Mouse (Mus musculus) MEL (cell line): ENCODE measurements around the gene Actc1. TPM values are rescaled to one million over a fixed set of nuclear protein-coding genes. Genes with fewer than 3 reads are reported as not detected.

ENCODE experiments used
- DNase-seq: peaks from one replicate; pipeline ENCODE4 v3.0.0; 2011; ENCODE audit warnings: low read depth, low spot score
- H3K27ac ChIP-seq: 2 replicates; pipeline ENCODE4 v1.5.1; 2012; ENCODE audit warnings: low read depth, mild to moderate bottlenecking, control low read depth, low read length, moderate library complexity; ENCODE audit not compliant: control insufficient read depth
- H3K27me3 ChIP-seq, 2 experiments: fragments of 150-350 bp in 1 of 2; sonication (generic) in 1 of 2; 2 replicates each; pipeline ENCODE4 v1.6.1; 2012; ENCODE audit warnings: low read length in 2 of 2, mild to moderate bottlenecking in 2 of 2, improper control_type of control experiment in 1 of 2, moderate library complexity in 1 of 2; ENCODE audit not compliant: insufficient read depth in 2 of 2, control insufficient read depth in 1 of 2
- H3K36me3 ChIP-seq, 2 experiments: 2 replicates each; pipeline ENCODE4 v1.6.1; 2012 to 2014; ENCODE audit warnings: low read length in 2 of 2, improper control_type of control experiment in 1 of 2, inconsistent platforms in 1 of 2, mild to moderate bottlenecking in 1 of 2; ENCODE audit not compliant: insufficient read depth in 2 of 2, control insufficient read depth in 1 of 2
- H3K4me1 ChIP-seq, 2 experiments: fragments of 150-350 bp in 1 of 2; sonication (generic) in 1 of 2; 2 replicates each; pipeline ENCODE4 v1.6.1; 2012; ENCODE audit warnings: low read length in 2 of 2, improper control_type of control experiment in 1 of 2, mild to moderate bottlenecking in 1 of 2; ENCODE audit not compliant: insufficient read depth in 2 of 2, control insufficient read depth in 1 of 2
- H3K4me3 ChIP-seq, 2 experiments: fragments of 150-350 bp in 1 of 2; sonication (generic) in 1 of 2; 2 replicates each; pipeline ENCODE4 v1.5.1; 2012; ENCODE audit warnings: low read depth in 2 of 2, low read length in 2 of 2, mild to moderate bottlenecking in 2 of 2, moderate library complexity in 2 of 2, control low read depth in 1 of 2, improper control_type of control experiment in 1 of 2; ENCODE audit not compliant: control insufficient read depth in 1 of 2, insufficient read depth in 1 of 2
- H3K79me2 ChIP-seq: 2 replicates; pipeline ENCODE4 v1.6.1; 2012; ENCODE audit warnings: mild to moderate bottlenecking, low read length, moderate library complexity; ENCODE audit not compliant: control insufficient read depth, poor library complexity, insufficient read depth
- H3K9ac ChIP-seq: 2 replicates; pipeline ENCODE4 v1.6.1; 2012; ENCODE audit warnings: low read depth, mild to moderate bottlenecking, control low read depth, low read length, moderate library complexity; ENCODE audit not compliant: control insufficient read depth, poor library complexity, severe bottlenecking
- H3K9me3 ChIP-seq: fragments of 150-350 bp; sonication (generic); replicated peaks from 2 replicates; pipeline ENCODE4 v1.6.1; 2012; ENCODE audit warnings: mild to moderate bottlenecking, low read length, improper control_type of control experiment, moderate library complexity; ENCODE audit not compliant: insufficient read depth
- BHLHE40 ChIP-seq: IDR thresholded peaks from 2 replicates; pipeline ENCODE4 v1.6.1; 2012; ENCODE audit warnings: low read depth, mild to moderate bottlenecking, inconsistent platforms, low read length, improper control_type of control experiment, borderline replicate concordance
- CHD1 ChIP-seq: IDR thresholded peaks from 2 replicates; pipeline ENCODE4 v1.6.1; 2012; ENCODE audit warnings: low read depth, mild to moderate bottlenecking, inconsistent platforms, low read length, improper control_type of control experiment
- CHD2 ChIP-seq: IDR thresholded peaks from 2 replicates; pipeline ENCODE4 v1.6.1; 2011; ENCODE audit warnings: low read length, improper control_type of control experiment
- CTCF ChIP-seq, 3 experiments: IDR thresholded peaks in 2 of 3; conservative IDR thresholded peaks in 1 of 3; 2 replicates each; pipeline ENCODE4 v1.5.1; 2011 to 2012; ENCODE audit warnings: low read length in 3 of 3, low read depth in 2 of 3, mild to moderate bottlenecking in 2 of 3, improper control_type of control experiment in 1 of 3, inconsistent platforms in 1 of 3, mixed read lengths in 1 of 3, moderate library complexity in 1 of 3; ENCODE audit not compliant: control insufficient read depth in 1 of 3, insufficient read depth in 1 of 3, poor library complexity in 1 of 3, severe bottlenecking in 1 of 3
- ELF1 ChIP-seq: IDR thresholded peaks from 2 replicates; pipeline ENCODE4 v1.6.1; 2014; ENCODE audit warnings: low read depth, mild to moderate bottlenecking, inconsistent platforms, low read length, improper control_type of control experiment, moderate library complexity
- EP300 ChIP-seq, 2 experiments: IDR thresholded peaks; 2 replicates each; pipeline ENCODE4 v1.6.1; 2011; ENCODE audit warnings: improper control_type of control experiment in 2 of 2, low read length in 2 of 2, low read depth in 1 of 2, mild to moderate bottlenecking in 1 of 2
- ETS1 ChIP-seq: IDR thresholded peaks from 2 replicates; pipeline ENCODE4 v1.6.1; 2012; ENCODE audit warnings: low read depth, mild to moderate bottlenecking, inconsistent platforms, low read length, improper control_type of control experiment, moderate library complexity
- JUND ChIP-seq: IDR thresholded peaks from 2 replicates; pipeline ENCODE4 v1.6.1; 2011; ENCODE audit warnings: low read depth, mild to moderate bottlenecking, improper control_type of control experiment, low read length
- KAT2A ChIP-seq: conservative IDR thresholded peaks from 2 replicates; pipeline ENCODE4 v1.6.1; 2012; ENCODE audit warnings: low read depth, low read length, improper control_type of control experiment, inconsistent platforms
- MAX ChIP-seq: IDR thresholded peaks from 2 replicates; pipeline ENCODE4 v1.6.1; 2011; ENCODE audit warnings: low read length, improper control_type of control experiment
- MYC ChIP-seq: IDR thresholded peaks from 2 replicates; pipeline ENCODE4 v1.6.1; 2011; ENCODE audit warnings: low read depth, mild to moderate bottlenecking, low read length, improper control_type of control experiment, moderate library complexity
- POLR2AphosphoS2 ChIP-seq: IDR thresholded peaks from 2 replicates; pipeline ENCODE4 v1.6.1; 2011; ENCODE audit warnings: low read length, improper control_type of control experiment
- RCOR1 ChIP-seq: IDR thresholded peaks from 2 replicates; pipeline ENCODE4 v1.6.1; 2012; ENCODE audit warnings: low read depth, mild to moderate bottlenecking, inconsistent platforms, low read length, improper control_type of control experiment
- SIN3A ChIP-seq: IDR thresholded peaks from 2 replicates; pipeline ENCODE4 v1.6.1; 2012; ENCODE audit warnings: low read length, improper control_type of control experiment, inconsistent platforms
- SMC3 ChIP-seq: IDR thresholded peaks from 2 replicates; pipeline ENCODE4 v1.6.1; 2011; ENCODE audit warnings: low read depth, low read length, improper control_type of control experiment
- TAL1 ChIP-seq: IDR thresholded peaks from 2 replicates; pipeline ENCODE4 v1.6.1; 2012; ENCODE audit warnings: mild to moderate bottlenecking, inconsistent platforms, low read length, moderate library complexity, mixed read lengths
- TCF12 ChIP-seq: IDR thresholded peaks from 2 replicates; pipeline ENCODE4 v1.6.1; 2014; ENCODE audit warnings: low read depth, mild to moderate bottlenecking, inconsistent platforms, low read length, improper control_type of control experiment, moderate library complexity
- UBTF ChIP-seq: IDR thresholded peaks from 2 replicates; pipeline ENCODE4 v1.6.1; 2012; ENCODE audit warnings: low read depth, mild to moderate bottlenecking, inconsistent platforms, low read length, improper control_type of control experiment, moderate library complexity, borderline replicate concordance; ENCODE audit not compliant: insufficient read depth
- USF1 ChIP-seq: IDR thresholded peaks from 2 replicates; pipeline ENCODE4 v1.6.1; 2014; ENCODE audit warnings: low read depth, mild to moderate bottlenecking, inconsistent platforms, low read length, improper control_type of control experiment, moderate library complexity
- USF2 ChIP-seq, 2 experiments: IDR thresholded peaks; 2 replicates each; pipeline ENCODE4 v1.6.1; 2011 to 2012; ENCODE audit warnings: improper control_type of control experiment in 2 of 2, low read length in 2 of 2, borderline replicate concordance in 1 of 2, inconsistent platforms in 1 of 2, low read depth in 1 of 2, mild to moderate bottlenecking in 1 of 2; ENCODE audit not compliant: insufficient read depth in 1 of 2
- ZC3H11A ChIP-seq: IDR thresholded peaks from 2 replicates; pipeline ENCODE4 v1.6.1; 2012; ENCODE audit warnings: low read depth, mild to moderate bottlenecking, inconsistent platforms, low read length, improper control_type of control experiment
- ZMIZ1 ChIP-seq: IDR thresholded peaks from 2 replicates; pipeline ENCODE4 v1.6.1; 2012; ENCODE audit warnings: low read depth, mild to moderate bottlenecking, inconsistent platforms, low read length, improper control_type of control experiment, moderate library complexity
- polyA plus RNA-seq, 2 experiments: library from polyadenylated mRNA; stranded (reverse) in 1 of 2; unstranded in 1 of 2; fragments of >175 nt in 1 of 2; fragments of >200 nt in 1 of 2; gene quantifications; 2 replicates each; pipeline versions ENCODE4 v1.2.1 to v1.2.4; 2012; ENCODE audit warnings: low replicate concordance in 2 of 2, low read depth in 1 of 2; ENCODE audit not compliant: insufficient read length in 2 of 2, insufficient read depth in 1 of 2, missing spikeins in 1 of 2
- total RNA-seq: library from RNA; depleted of rRNA; stranded (reverse); fragments of 300-350 nt; gene quantifications from 2 replicates; pipeline ENCODE4 v1.2.3, GENCODE M21; 2012

Actc1 gene
- total and polyA plus RNA-seq, 3 experiments = not detected

DNA sequence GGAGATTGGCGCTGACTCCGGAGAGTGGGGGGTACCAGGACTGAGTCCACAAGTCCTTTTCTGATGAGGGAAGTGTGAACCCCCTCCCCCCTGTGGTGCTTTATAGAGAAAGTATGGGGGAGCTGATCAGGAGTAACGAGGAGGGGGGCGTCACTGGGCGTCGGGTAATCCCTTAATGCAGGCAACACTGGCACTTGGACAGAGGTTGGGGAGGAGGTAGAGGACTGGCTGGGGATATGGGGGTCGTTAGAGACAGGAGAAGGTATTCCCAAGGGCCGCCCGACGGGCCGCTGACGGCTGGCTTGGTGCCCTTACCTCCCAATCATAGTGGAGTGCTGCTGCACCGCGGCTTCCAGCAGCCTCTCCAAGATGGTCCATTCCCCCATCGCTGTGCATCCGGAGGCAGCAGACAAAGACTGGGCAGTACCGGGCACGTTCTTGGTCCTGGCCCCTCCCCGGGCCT is 40.6 kb downstream of the Actc1 start:
- DNase-seq = no peak
- Histone ChIP-seq H3K9me3 (no peaks in the 10 kb centered on the region), H3K27me3 (no peaks in the 10 kb centered on the region), H3K79me2 (no peaks in the 10 kb centered on the region), H3K36me3 (no peaks in the 10 kb centered on the region), H3K27ac (no peak overlapping the region), H3K4me3 (no peak overlapping the region), H3K4me1 (no peaks in the 10 kb centered on the region), H3K9ac (no peak overlapping the region)
- no peak for TF ChIP-seq ZMIZ1
- no peak for TF ChIP-seq BHLHE40
- TF ChIP-seq CTCF (IDR thresholded peaks at IDR 0.05 in 2 of 3, conservative IDR thresholded peaks at IDR 0.05 in 1 of 3; ENCODE audit: control insufficient read depth in 1 of 3, insufficient read depth in 1 of 3, low read depth in 2 of 3, low read length in 3 of 3, poor library complexity in 1 of 3, severe bottlenecking in 1 of 3) = no peak
- no peak for TF ChIP-seq ZC3H11A
- TF ChIP-seq POLR2AphosphoS2 = no peak
- no peak for TF ChIP-seq SIN3A
- TF ChIP-seq USF1 = no peak
- TF ChIP-seq SMC3 = no peak
- no peak for TF ChIP-seq MYC
- no peak for TF ChIP-seq USF2 (IDR thresholded peaks at IDR 0.05; ENCODE audit: borderline replicate concordance in 1 of 2, insufficient read depth in 1 of 2, low read depth in 1 of 2, low read length in 2 of 2)
- TF ChIP-seq UBTF = no peak
- TF ChIP-seq RCOR1 = no peak

DNA sequence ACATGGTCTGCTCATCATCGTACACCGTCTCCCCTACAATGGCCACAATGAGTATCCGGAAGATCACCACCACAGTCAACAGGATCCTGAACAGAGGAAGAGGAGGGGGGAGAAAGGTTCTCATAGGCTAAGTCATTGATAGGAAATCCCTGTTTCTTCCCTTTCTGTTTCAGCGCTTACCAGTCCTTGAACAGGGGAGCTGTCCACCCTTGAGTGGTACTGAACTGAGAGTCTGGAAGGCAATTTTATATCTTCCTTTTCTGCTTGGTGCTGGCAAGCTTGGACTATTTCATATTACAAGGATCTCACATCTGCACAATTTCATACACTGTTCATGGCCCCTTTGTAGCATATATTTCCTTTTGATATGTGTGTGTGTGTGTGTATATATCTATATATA is 41.5 kb downstream of the Actc1 start:
- peak; percentile 52 for DNase-seq
- Histone ChIP-seq H3K27ac (no peak overlapping the region), H3K9ac (no peak overlapping the region)

DNA sequence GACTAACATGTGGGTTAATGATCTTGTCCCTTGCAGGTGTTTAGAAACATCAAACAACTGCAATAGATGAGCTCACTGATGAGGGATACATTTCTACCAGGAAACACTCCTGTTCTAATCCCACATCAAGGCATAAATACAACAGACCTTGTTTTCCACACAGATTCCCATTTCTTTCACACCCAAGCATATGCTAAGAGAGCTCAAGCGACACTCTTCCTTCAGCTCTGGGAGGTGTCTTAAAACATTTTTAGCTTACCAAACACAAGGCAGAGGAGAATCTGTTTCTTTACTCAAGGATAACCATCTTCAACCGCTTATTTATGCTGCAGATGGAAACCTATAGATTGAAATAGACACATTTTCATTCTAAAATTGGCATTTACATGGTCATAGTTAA is 45.0 kb downstream of the Actc1 start:
- TF ChIP-seq UBTF (no peak), EP300 (IDR thresholded peaks at IDR 0.05; ENCODE audit: low read depth in 1 of 2, low read length in 2 of 2) (no peak), JUND (no peak), ZC3H11A (no peak), MAX (no peak), USF1 (no peak), ELF1 (no peak), BHLHE40 (no peak)
- no peaks in the 10 kb centered on the region for H3K79me2 ChIP-seq
- no peaks in the 10 kb centered on the region for H3K9me3 ChIP-seq
- no peak overlapping the region for H3K9ac ChIP-seq
- no peaks in the 10 kb centered on the region for H3K36me3 ChIP-seq
- no peaks in the 10 kb centered on the region for H3K27me3 ChIP-seq
- no peaks in the 10 kb centered on the region for H3K4me1 ChIP-seq
- no peak overlapping the region for H3K27ac ChIP-seq
- H3K4me3 ChIP-seq = no peak overlapping the region
- DNase-seq = no peak

More for the DNA sequence above, 41.5 kb downstream of the Actc1 start:
- H3K27me3 ChIP-seq = no peaks in the 10 kb centered on the region
- TF ChIP-seq CHD2 (no peak), ETS1 (no peak), KAT2A (no peak), ZMIZ1 (no peak), SMC3 (no peak), MYC (no peak), TCF12 (no peak), EP300 (IDR thresholded peaks at IDR 0.05; ENCODE audit: low read depth in 1 of 2, low read length in 2 of 2) (no peak), CHD1 (no peak), TAL1 (no peak), RCOR1 (no peak)
- no peaks in the 10 kb centered on the region for H3K4me1 ChIP-seq
- H3K4me3 ChIP-seq = no peak overlapping the region
- no peaks in the 10 kb centered on the region for H3K9me3 ChIP-seq
- no peaks in the 10 kb centered on the region for H3K79me2 ChIP-seq
- H3K36me3 ChIP-seq = no peaks in the 10 kb centered on the region
